ENCODE assay signal across 8 mouse cellular contexts in genomic region chr14:41072229-41072943, GRCm38 (mm10). TPM values are rescaled to one million over a fixed set of nuclear protein-coding genes. Genes with fewer than 3 reads are reported as not detected.
DNase-seq lines count a peak whose midpoint lies in the region; ATAC-seq lines count a peak whose summit lies in the region.

Dydc1 (plus strand) TSS chr14:41072911.

- no peak for ATAC-seq in monocyte, adult 5-6 weeks (replicated peaks; ENCODE audit: insufficient number of reproducible peaks, low FRiP score, low TSS enrichment, poor library complexity, severe bottlenecking)

- peak; percentile 82 for DNase-seq in adrenal gland, postnatal 10 days
- DNase-seq in cerebellum, postnatal 25 days: peak; percentile 72 to 84
- DNase-seq in frontal cortex, postnatal 25 days (ENCODE audit: low spot score in 2 of 2): peak; percentile 56 to 76
- DNase-seq in induced T-regulatory cell, adult 2 months (ENCODE audit: low read depth): peak; percentile 7
- DNase-seq in left cerebral cortex, adult 9 months (ENCODE audit: low spot score in 2 of 2): peak; percentile 48 to 83
- DNase-seq in lung, postnatal 4 days: peak; percentile 59 to 66
- DNase-seq in right cerebral cortex, postnatal 14 days: peak; percentile 89

RNA-seq across cellular contexts. Expression of gene Dydc1, which starts in this region (rescaled TPM):
- total RNA-seq in adrenal gland, postnatal 10 days (2021): not detected
- total RNA-seq in monocyte, adult 5-6 weeks (2017): not detected in 3 replicates

Comparison
In these comparisons a context has a peak if more than half of its experiments do, and no peak if none do; other contexts are left out.
1. Peak in DNase-seq in adrenal gland, postnatal 10 days; RNA of the gene not detected or under 1 TPM.
2. DNase-seq: peak in every context shown above with its lines; median percentile 89 in right cerebral cortex, postnatal 14 days; 82 in adrenal gland, postnatal 10 days; 78 in cerebellum, postnatal 25 days; 66 in frontal cortex, postnatal 25 days; 66 in left cerebral cortex, adult 9 months; 62 in lung, postnatal 4 days; 7 in induced T-regulatory cell, adult 2 months.